Mouse (Mus musculus): ENCODE data around the gene Olfr399. TPM values are rescaled to one million over a fixed set of nuclear protein-coding genes. Genes with fewer than 3 reads are reported as not detected.

Olfr399 gene
- polyA plus RNA-seq (2012; fragmentation: generic; extraction: Trizol) = not detected
- long read RNA-seq, experiment 1 = 0 reads
- long read RNA-seq, experiment 2 = 0 reads

DNA sequence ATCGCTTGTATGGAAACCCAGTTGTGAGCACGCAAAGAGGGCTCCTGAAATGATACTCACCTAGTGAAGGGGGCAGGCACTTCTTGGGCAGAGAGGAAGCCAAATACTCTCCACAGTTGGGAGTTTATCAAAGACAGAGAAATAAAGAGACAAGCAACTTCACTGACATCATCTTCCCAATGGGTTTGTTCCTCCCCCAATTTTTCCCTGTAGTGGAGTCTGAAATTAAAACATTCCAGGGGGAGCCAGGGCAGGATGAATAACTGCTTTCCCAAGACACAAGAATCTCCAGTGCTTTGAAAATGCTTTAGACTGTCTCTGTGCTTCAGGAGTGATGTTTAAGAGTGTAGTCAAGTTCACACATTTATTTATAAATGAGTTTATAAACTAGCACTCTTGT lies at the start of gene Olfr399, which contains the start of gene Olfr139:
Gene Olfr399, minus strand, starts transcription at position 165 of the 400 bp plus-strand sequence.
Gene Olfr139, minus strand, starts transcription at position 101 of the 400 bp plus-strand sequence.
- Histone ChIP-seq H3K4me3 (ENCODE audit: insufficient read depth, poor library complexity, severe bottlenecking) (no peak within 1 kb of the TSS), H3K79me2 (ENCODE audit: control insufficient read depth, insufficient read depth) (no peaks in the 10 kb centered on the region), H3K36me3 (ENCODE audit: control insufficient read depth, insufficient read depth) (no peaks in the 10 kb centered on the region), H3K79me3 (ENCODE audit: low read depth) (no peaks in the 10 kb centered on the region), H3ac (ENCODE audit: control insufficient read depth, insufficient read length, low read depth) (no peak within 1 kb of the TSS), H3K27me3 (ENCODE audit: control insufficient read depth, insufficient read depth, insufficient read length) (no peaks in the 10 kb centered on the region)
- TF ChIP-seq FOSL1 (IDR thresholded peaks at IDR 0.05; ENCODE audit: insufficient read depth, low read length, poor library complexity, severe bottlenecking) = no peak
- no peak for TF ChIP-seq MAX (IDR thresholded peaks at IDR 0.05)
- no peak for TF ChIP-seq MYOG (IDR thresholded peaks at IDR 0.05; ENCODE audit: control insufficient read depth, extremely low read depth, insufficient read length)
- TF ChIP-seq CEBPB (IDR thresholded peaks at IDR 0.05; ENCODE audit: low read depth) = no peak
- no peak for TF ChIP-seq MYOD1 (IDR thresholded peaks at IDR 0.05; ENCODE audit: control insufficient read depth, insufficient read length, low read depth)
- TF ChIP-seq USF1 (IDR thresholded peaks at IDR 0.05; ENCODE audit: low read depth) = no peak
- no peak for TF ChIP-seq CTCF (IDR thresholded peaks at IDR 0.05; ENCODE audit: control insufficient read depth, insufficient read depth, insufficient read length)

DNA sequence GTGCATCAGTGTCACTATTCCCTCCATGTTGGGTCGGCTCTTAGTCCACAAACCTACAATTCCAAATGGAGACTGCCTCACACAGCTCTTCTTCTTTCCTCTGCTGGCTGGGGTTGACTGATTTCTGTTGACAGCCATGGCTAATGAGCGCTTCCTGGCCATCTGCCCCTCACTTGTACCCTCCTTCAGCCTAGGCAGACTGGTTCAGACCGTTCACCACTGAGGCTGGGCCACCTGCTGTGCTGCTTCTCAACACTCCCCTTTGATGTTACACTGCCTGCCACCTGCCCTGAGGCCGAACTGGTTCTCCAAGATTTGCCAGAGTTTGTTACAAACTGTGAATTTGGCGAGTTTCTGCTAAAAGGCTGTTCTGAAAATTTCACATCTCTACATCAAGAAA lies 48.7 kb upstream of the Olfr399 start:
- no peaks in the 10 kb centered on the region for H3K79me2 ChIP-seq (ENCODE audit: control insufficient read depth, insufficient read depth)
- H3K4me3 ChIP-seq (ENCODE audit: insufficient read depth, poor library complexity, severe bottlenecking) = no peak overlapping the region
- no peaks in the 10 kb centered on the region for H3K79me3 ChIP-seq (ENCODE audit: low read depth)
- no peak for TF ChIP-seq USF1 (IDR thresholded peaks at IDR 0.05; ENCODE audit: low read depth)
- TF ChIP-seq CTCF (IDR thresholded peaks at IDR 0.05; ENCODE audit: control insufficient read depth, insufficient read depth, insufficient read length) = no peak
- TF ChIP-seq MAX (IDR thresholded peaks at IDR 0.05) = no peak
- no peak for TF ChIP-seq MYOD1 (IDR thresholded peaks at IDR 0.05; ENCODE audit: control insufficient read depth, insufficient read length, low read depth)
- TF ChIP-seq FOSL1 (IDR thresholded peaks at IDR 0.05; ENCODE audit: insufficient read depth, low read length, poor library complexity, severe bottlenecking) = no peak
- no peak for TF ChIP-seq MYOG (IDR thresholded peaks at IDR 0.05; ENCODE audit: control insufficient read depth, extremely low read depth, insufficient read length)
- no peak for TF ChIP-seq CEBPB (IDR thresholded peaks at IDR 0.05; ENCODE audit: low read depth)
- H3ac ChIP-seq (ENCODE audit: control insufficient read depth, insufficient read length, low read depth) = no peak overlapping the region
- no peaks in the 10 kb centered on the region for H3K27me3 ChIP-seq (ENCODE audit: control insufficient read depth, insufficient read depth, insufficient read length)
- H3K36me3 ChIP-seq (ENCODE audit: control insufficient read depth, insufficient read depth) = no peaks in the 10 kb centered on the region

DNA sequence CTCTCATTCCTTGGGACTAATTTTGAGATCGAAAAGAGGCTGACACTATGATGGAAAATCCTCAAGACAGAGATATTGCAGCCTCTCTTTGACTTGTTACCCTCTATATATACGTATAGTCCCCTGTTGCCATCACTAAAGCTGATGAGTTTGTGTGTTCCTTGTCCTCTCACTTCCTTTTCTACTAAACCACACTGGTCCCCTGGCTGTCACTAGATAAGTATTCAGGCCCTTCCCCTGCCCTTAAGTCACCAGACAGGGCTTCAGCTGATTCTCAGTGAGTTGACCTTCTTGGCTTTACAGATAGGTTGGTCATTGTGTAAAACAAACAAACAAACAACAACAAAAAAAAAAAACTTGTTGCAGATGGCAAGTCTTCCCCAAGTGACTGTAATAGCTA lies 45.1 kb upstream of the Olfr399 start:
- no peak for TF ChIP-seq FOSL1 (IDR thresholded peaks at IDR 0.05; ENCODE audit: insufficient read depth, low read length, poor library complexity, severe bottlenecking)
- TF ChIP-seq MAX (IDR thresholded peaks at IDR 0.05) = no peak
- no peak for TF ChIP-seq CEBPB (IDR thresholded peaks at IDR 0.05; ENCODE audit: low read depth)
- no peak for TF ChIP-seq CTCF (IDR thresholded peaks at IDR 0.05; ENCODE audit: control insufficient read depth, insufficient read depth, insufficient read length)
- TF ChIP-seq USF1 (IDR thresholded peaks at IDR 0.05; ENCODE audit: low read depth) = no peak
- no peak for TF ChIP-seq MYOG (IDR thresholded peaks at IDR 0.05; ENCODE audit: control insufficient read depth, extremely low read depth, insufficient read length)
- TF ChIP-seq MYOD1 (IDR thresholded peaks at IDR 0.05; ENCODE audit: control insufficient read depth, insufficient read length, low read depth) = no peak
- H3K79me2 ChIP-seq (ENCODE audit: control insufficient read depth, insufficient read depth) = no peaks in the 10 kb centered on the region

DNA sequence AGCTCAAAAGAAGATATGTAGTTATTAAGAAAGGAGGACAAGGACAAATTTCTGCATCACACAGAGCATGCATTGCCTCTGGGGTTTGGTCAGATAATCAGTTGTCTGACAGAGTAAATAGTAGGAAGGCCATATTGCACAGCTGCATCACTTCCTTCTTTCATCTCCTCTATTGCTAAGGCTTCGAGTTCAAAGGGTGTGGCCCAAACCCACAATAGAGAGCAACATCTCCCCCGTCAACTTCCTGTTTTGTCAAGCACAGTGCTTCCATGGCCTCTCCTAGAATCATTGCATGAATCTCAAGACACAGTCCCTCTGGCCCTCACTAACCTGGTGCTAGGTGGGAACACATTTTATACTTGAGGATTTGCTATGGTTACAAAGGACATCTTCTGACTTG lies 44.3 kb upstream of the Olfr399 start:
- Histone ChIP-seq H3K79me3 (ENCODE audit: low read depth) (no peaks in the 10 kb centered on the region), H3K36me3 (ENCODE audit: control insufficient read depth, insufficient read depth) (no peaks in the 10 kb centered on the region), H3K4me3 (ENCODE audit: insufficient read depth, poor library complexity, severe bottlenecking) (no peak overlapping the region), H3K27me3 (ENCODE audit: control insufficient read depth, insufficient read depth, insufficient read length) (no peaks in the 10 kb centered on the region), H3K79me2 (ENCODE audit: control insufficient read depth, insufficient read depth) (no peaks in the 10 kb centered on the region), H3ac (ENCODE audit: control insufficient read depth, insufficient read length, low read depth) (no peak overlapping the region)
- TF ChIP-seq FOSL1 (IDR thresholded peaks at IDR 0.05; ENCODE audit: insufficient read depth, low read length, poor library complexity, severe bottlenecking) (no peak), USF1 (IDR thresholded peaks at IDR 0.05; ENCODE audit: low read depth) (no peak), MYOG (IDR thresholded peaks at IDR 0.05; ENCODE audit: control insufficient read depth, extremely low read depth, insufficient read length) (no peak), MYOD1 (IDR thresholded peaks at IDR 0.05; ENCODE audit: control insufficient read depth, insufficient read length, low read depth) (no peak), MAX (IDR thresholded peaks at IDR 0.05) (no peak), CTCF (IDR thresholded peaks at IDR 0.05; ENCODE audit: control insufficient read depth, insufficient read depth, insufficient read length) (no peak), CEBPB (IDR thresholded peaks at IDR 0.05; ENCODE audit: low read depth) (no peak)

More for the DNA sequence above, 45.1 kb upstream of the Olfr399 start:
- Histone ChIP-seq H3K36me3 (ENCODE audit: control insufficient read depth, insufficient read depth) (no peaks in the 10 kb centered on the region), H3ac (ENCODE audit: control insufficient read depth, insufficient read length, low read depth) (no peak overlapping the region), H3K27me3 (ENCODE audit: control insufficient read depth, insufficient read depth, insufficient read length) (no peaks in the 10 kb centered on the region), H3K4me3 (ENCODE audit: insufficient read depth, poor library complexity, severe bottlenecking) (no peak overlapping the region), H3K79me3 (ENCODE audit: low read depth) (no peaks in the 10 kb centered on the region)

DNA sequence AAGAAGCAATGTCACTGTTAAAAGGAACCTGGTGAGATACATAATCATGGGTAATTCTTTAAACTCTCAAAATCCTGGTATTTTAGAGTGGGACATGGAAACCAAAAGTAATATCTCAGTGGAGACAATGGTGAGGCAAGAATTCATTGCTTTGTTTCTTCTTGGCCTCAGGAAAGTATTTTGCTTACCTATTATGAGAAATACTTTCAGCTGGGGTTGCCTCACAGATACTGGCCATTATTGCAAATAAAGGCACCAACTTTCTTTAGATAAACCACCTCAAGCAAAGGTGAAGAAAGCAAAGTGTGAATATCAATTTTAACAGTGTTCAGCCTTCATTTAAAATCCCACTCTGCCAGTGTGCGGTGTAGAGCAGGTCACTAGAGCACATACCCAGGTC lies 13.2 kb upstream of the Olfr399 start, which contains the start of gene Zfp616:
Gene Zfp616, plus strand, starts transcription at position 301 of the 400 bp plus-strand sequence.
- no peak for TF ChIP-seq MYOD1 (IDR thresholded peaks at IDR 0.05; ENCODE audit: control insufficient read depth, insufficient read length, low read depth)
- no peak for TF ChIP-seq CTCF (IDR thresholded peaks at IDR 0.05; ENCODE audit: control insufficient read depth, insufficient read depth, insufficient read length)
- no peak for TF ChIP-seq CEBPB (IDR thresholded peaks at IDR 0.05; ENCODE audit: low read depth)
- TF ChIP-seq USF1 (IDR thresholded peaks at IDR 0.05; ENCODE audit: low read depth) = no peak
- no peak for TF ChIP-seq FOSL1 (IDR thresholded peaks at IDR 0.05; ENCODE audit: insufficient read depth, low read length, poor library complexity, severe bottlenecking)
- no peak for TF ChIP-seq MAX (IDR thresholded peaks at IDR 0.05)
- TF ChIP-seq MYOG (IDR thresholded peaks at IDR 0.05; ENCODE audit: control insufficient read depth, extremely low read depth, insufficient read length) = no peak

More for the DNA sequence above, 13.2 kb upstream of the Olfr399 start, which contains the start of gene Zfp616:
- Histone ChIP-seq H3ac (ENCODE audit: control insufficient read depth, insufficient read length, low read depth) (no peak within 1 kb of the TSS), H3K36me3 (ENCODE audit: control insufficient read depth, insufficient read depth) (no peaks in the 10 kb centered on the region), H3K27me3 (ENCODE audit: control insufficient read depth, insufficient read depth, insufficient read length) (no peaks in the 10 kb centered on the region), H3K79me3 (ENCODE audit: low read depth) (no peaks in the 10 kb centered on the region), H3K79me2 (ENCODE audit: control insufficient read depth, insufficient read depth) (no peaks in the 10 kb centered on the region), H3K4me3 (ENCODE audit: insufficient read depth, poor library complexity, severe bottlenecking) (no peak within 1 kb of the TSS)
